Mouse (Mus musculus) forebrain, postnatal 0 days (tissue): Measurements from ENCODE around the gene Jph4. TPM values are rescaled to one million over a fixed set of nuclear protein-coding genes. Genes with fewer than 3 reads are reported as not detected.

ENCODE experiments used
- ATAC-seq: fragments of 200-750 bp; cut with Nextera tagmentation; 2 replicates; pipeline ENCODE4 v1.8.0; 2017; ENCODE audit warnings: mild to moderate bottlenecking, moderate library complexity
- DNase-seq: peaks from one replicate; pipeline ENCODE4 v3.0.0-alpha.2; 2015
- H3K27ac ChIP-seq: fragments of 300-500 bp; sonication (generic); 2 replicates; pipeline ENCODE4 v1.5.1; 2014; ENCODE audit warnings: low read depth, mild to moderate bottlenecking, antibody characterized with exemption, low read length, moderate library complexity, mixed read lengths
- H3K27me3 ChIP-seq: fragments of 300-500 bp; sonication (generic); 2 replicates; pipeline ENCODE4 v1.6.1; 2014; ENCODE audit warnings: mild to moderate bottlenecking, low read length, mixed read lengths; ENCODE audit not compliant: insufficient read depth
- H3K36me3 ChIP-seq: fragments of 300-500 bp; sonication (generic); 2 replicates; pipeline ENCODE4 v1.6.1; 2014; ENCODE audit warnings: mild to moderate bottlenecking, moderate library complexity; ENCODE audit not compliant: insufficient read depth
- H3K4me1 ChIP-seq: fragments of 300-500 bp; sonication (generic); 2 replicates; pipeline ENCODE4 v1.6.1; 2014; ENCODE audit warnings: antibody characterized with exemption; ENCODE audit not compliant: insufficient read depth
- H3K4me2 ChIP-seq: fragments of 300-500 bp; sonication (generic); 2 replicates; pipeline ENCODE4 v1.6.1; 2014; ENCODE audit warnings: low read depth, mild to moderate bottlenecking, moderate library complexity
- H3K4me3 ChIP-seq: fragments of 300-500 bp; sonication (generic); 2 replicates; pipeline ENCODE4 v1.5.1; 2014; ENCODE audit warnings: low read depth, low read length, mixed read lengths
- H3K9ac ChIP-seq: fragments of 300-500 bp; sonication (generic); 2 replicates; pipeline ENCODE4 v1.6.1; 2014; ENCODE audit warnings: mild to moderate bottlenecking
- H3K9me3 ChIP-seq: fragments of 300-500 bp; sonication (generic); 2 replicates; pipeline ENCODE4 v1.6.1; 2016; ENCODE audit warnings: low read length
- CTCF ChIP-seq: sonication (generic); IDR thresholded peaks from 2 replicates; pipeline ENCODE4 v1.5.1; 2016; ENCODE audit warnings: antibody characterized with exemption, control low read depth, low read depth
- WGBS: fragments of 180-500 bp; shearing (Covaris S2); extraction: QIAGEN DNeasy Blood & Tissue Kit; methylation state at CpG from one replicate; pipeline ENCODE4 v1.1.7; 2014; 5-methylcytosine and 5-hydroxymethylcytosine counted together
- polyA plus RNA-seq: library from polyadenylated mRNA; unstranded; fragments of >200 nt; fragmentation: Nextera tagmentation; extraction: Ambion mirVana; gene quantifications from 2 replicates; pipeline ENCODE4 v1.2.1, GENCODE M21; 2015
- total RNA-seq: library from RNA; depleted of rRNA; stranded (reverse); fragments of >200 nt; gene quantifications from 2 replicates; pipeline ENCODE4 v1.2.3, GENCODE M21; 2014

The Jph4 gene
- total and polyA plus RNA-seq, 2 experiments from 2014 or later = 55.3 to 160 TPM

DNA sequence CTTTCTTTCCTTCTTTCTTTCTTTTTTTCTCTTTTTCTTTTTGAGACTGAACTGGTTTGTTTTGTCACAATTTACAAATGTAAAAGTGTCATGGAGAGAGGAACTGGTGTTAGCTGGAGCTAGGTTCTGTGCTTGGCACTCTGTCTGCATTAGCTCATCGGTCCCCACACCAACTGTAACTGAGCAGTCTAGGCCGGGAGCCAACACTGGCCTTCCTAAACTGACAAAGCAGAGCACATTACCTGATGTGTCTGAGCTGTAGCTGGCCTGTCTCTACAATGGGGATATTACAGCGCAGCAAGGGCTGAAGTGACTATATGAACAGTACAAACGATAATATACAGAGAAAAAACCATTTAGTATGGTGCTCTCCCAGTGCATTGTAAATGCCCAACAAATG lies 2.1 kb upstream of the Jph4 start:
- no peak for TF ChIP-seq CTCF
- 56% methylated on average over 4 of the region's 4 CpGs for WGBS
- no peaks in the 10 kb centered on the region for H3K9me3 ChIP-seq
- H3K4me3 ChIP-seq = no peak overlapping the region
- ATAC-seq (no peak), DNase-seq (no peak)
- H3K27ac ChIP-seq = no peak overlapping the region
- no peaks in the 10 kb centered on the region for H3K27me3 ChIP-seq
- no peak overlapping the region for H3K4me2 ChIP-seq
- no peak overlapping the region for H3K9ac ChIP-seq
- H3K36me3 ChIP-seq = no peaks in the 10 kb centered on the region
- peaks cover 23% of the 10 kb centered on the region; the same call in 1 of the 2 replicates for H3K4me1 ChIP-seq

DNA sequence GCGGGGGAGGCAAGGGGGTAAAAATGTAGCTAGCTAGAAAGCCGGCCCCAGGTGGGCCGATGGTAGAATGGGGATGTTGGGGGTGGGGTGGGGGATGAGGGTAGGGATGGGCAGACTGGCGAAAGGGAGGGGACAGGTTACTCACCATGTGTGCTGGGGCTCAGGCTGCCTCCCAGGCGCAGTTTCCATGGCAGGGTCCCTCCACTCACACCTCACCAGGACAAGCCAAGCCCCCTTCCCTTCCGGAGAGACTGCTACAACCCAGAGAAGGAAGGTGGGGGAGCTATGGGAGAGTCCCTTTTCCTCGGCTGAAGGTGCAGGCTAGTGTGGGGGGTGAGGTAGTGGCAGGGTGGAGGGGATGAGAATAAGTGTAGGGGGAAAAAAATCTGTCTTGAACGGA lies 889 bp downstream of the Jph4 start:
- H3K27ac ChIP-seq = peak overlapping the region; percentile 97
- H3K36me3 ChIP-seq = peaks cover 7% of the 10 kb centered on the region; the same call in 1 of the 2 replicates
- DNase-seq = no peak
- H3K4me1 ChIP-seq = peaks cover 32% of the 10 kb centered on the region
- H3K9me3 ChIP-seq = no peaks in the 10 kb centered on the region
- H3K4me3 ChIP-seq = peak overlapping the region; percentile 86
- H3K27me3 ChIP-seq = no peaks in the 10 kb centered on the region
- 2% methylated on average over 8 of the region's 8 CpGs for WGBS
- peak overlapping the region; percentile 76 for H3K4me2 ChIP-seq
- ATAC-seq = peak; percentile 24
- no peak for TF ChIP-seq CTCF
- peak overlapping the region; percentile 95 for H3K9ac ChIP-seq

DNA sequence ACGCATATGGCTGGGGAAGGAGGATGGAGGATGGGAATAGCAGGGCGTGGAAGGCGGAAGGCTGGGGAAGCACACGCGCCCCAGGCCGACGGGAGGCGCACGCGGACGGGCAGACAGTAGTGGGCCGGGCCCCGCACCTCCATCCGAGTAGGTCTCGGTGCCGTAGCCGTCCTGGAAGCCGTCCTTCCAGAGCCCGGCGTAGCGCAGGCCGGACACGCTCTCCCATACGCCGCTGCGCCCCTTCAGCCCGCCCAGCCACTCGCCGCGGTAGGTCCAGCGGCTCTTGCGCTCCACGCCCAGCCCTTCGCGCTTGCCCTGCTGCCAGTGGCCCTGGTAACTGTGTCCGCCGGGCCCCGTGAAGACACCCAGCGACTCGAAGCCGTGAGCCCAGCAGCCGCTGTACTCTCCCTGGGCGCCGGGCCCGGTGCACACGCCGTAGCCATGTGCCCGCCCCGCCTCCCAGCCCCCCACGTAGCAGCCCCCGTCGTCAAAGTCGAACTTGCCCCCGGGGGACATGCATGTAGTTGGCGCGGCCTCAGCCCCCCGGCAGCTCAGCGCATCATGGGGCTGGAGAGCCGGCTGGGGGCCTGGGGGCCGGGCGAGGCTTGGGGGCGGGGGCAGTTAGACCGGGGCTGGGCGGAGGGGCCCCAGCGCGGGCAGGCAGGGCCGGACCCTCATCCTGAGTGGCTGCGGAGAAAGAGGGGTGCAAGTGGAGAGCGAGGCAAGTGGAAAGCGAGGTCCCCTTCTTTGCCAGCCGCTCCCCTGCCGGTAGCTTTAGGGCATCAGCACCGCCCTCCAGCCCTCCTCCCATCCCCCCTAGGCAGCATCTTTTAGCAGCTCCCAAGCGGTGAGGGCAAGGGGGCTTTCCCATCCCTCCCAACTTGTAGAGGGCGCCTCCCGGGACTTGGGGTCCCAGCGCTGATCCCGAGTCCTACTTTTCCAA lies 1.7 kb downstream of the Jph4 start:
- TF ChIP-seq CTCF = peak; percentile 62
- H3K9me3 ChIP-seq = no peaks in the 10 kb centered on the region
- H3K4me2 ChIP-seq = peak overlapping the region; percentile 76
- peak overlapping the region; percentile 86 for H3K4me3 ChIP-seq
- DNase-seq = peak; percentile 78
- H3K9ac ChIP-seq = peak overlapping the region; percentile 95
- WGBS = 3% methylated on average over 78 of the region's 78 CpGs
- peaks cover 34% of the 10 kb centered on the region for H3K4me1 ChIP-seq
- H3K27ac ChIP-seq = peak overlapping the region; percentile 97
- ATAC-seq = peak; percentile 53
- H3K36me3 ChIP-seq = peaks cover 7% of the 10 kb centered on the region
- no peaks in the 10 kb centered on the region for H3K27me3 ChIP-seq

- peaks cover 43% of the 10 kb centered on the region for H3K4me1 ChIP-seq
- H3K36me3 ChIP-seq = peaks cover 7% of the 10 kb centered on the region
- TF ChIP-seq CTCF = peak; percentile 66
- H3K9me3 ChIP-seq = no peaks in the 10 kb centered on the region
- H3K27me3 ChIP-seq = no peaks in the 10 kb centered on the region
- no peak for DNase-seq
- peak overlapping the region; percentile 95 for H3K9ac ChIP-seq
- H3K4me2 ChIP-seq = peak overlapping the region; percentile 76
- H3K4me3 ChIP-seq = peak overlapping the region; percentile 86
- WGBS = 10% methylated on average over 26 of the region's 26 CpGs
- no peak for ATAC-seq
- peak overlapping the region; percentile 97 for H3K27ac ChIP-seq
Measured at GRCm38 (mm10) chr14:55113975-55114645, 2.6 kb downstream of the Jph4 start.

- ATAC-seq (no peak), DNase-seq (no peak)
- Histone ChIP-seq H3K4me3 (peak overlapping the region; percentile 86), H3K4me1 (peaks cover 47% of the 10 kb centered on the region), H3K36me3 (peaks cover 7% of the 10 kb centered on the region), H3K27me3 (no peaks in the 10 kb centered on the region), H3K4me2 (peak overlapping the region; percentile 76), H3K9ac (peak overlapping the region; percentile 95), H3K9me3 (no peaks in the 10 kb centered on the region), H3K27ac (peak overlapping the region; percentile 97; the same call in 1 of the 2 replicates)
- TF ChIP-seq CTCF = no peak
- WGBS = 76% methylated on average over 51 of the region's 51 CpGs
Measured at GRCm38 (mm10) chr14:55113351-55113974, 3.3 kb downstream of the Jph4 start.

DNA sequence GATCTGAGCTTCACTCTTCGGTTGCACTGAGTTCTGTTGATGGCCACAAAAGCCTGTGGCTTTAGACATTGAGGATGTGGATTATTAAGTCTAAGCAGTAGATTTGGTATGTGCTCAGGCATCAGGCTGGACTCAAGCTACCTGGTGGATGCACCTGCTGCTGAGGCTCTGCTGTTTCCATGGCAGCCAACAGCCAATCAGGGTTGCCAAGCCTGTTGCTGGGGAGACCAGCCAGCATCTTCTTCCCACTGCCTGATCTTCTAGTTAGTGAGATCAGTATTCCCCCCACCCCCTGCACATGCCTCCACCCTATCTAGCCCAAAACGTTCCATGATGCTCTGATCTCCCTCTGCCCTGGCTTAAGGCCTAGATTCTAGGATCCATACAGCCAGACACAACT lies 5.0 kb downstream of the Jph4 start:
- Histone ChIP-seq H3K4me1 (peaks cover 48% of the 10 kb centered on the region), H3K4me2 (peak overlapping the region; percentile 9), H3K27ac (0 out of 2 replicates have a peak overlapping the region, but pooled peaks have one; percentile 15), H3K9ac (no peak overlapping the region), H3K27me3 (no peaks in the 10 kb centered on the region), H3K4me3 (no peak overlapping the region), H3K36me3 (peaks cover 7% of the 10 kb centered on the region), H3K9me3 (no peaks in the 10 kb centered on the region)
- no peak for TF ChIP-seq CTCF
- no peak for ATAC-seq
- 50% methylated on average over 2 of the region's 2 CpGs for WGBS
- DNase-seq = peak; percentile 76
